Mouse (Mus musculus): ENCODE results near the gene Ces4a. TPM values are rescaled to one million over a fixed set of nuclear protein-coding genes. Genes with fewer than 3 reads are reported as not detected.

The Ces4a gene
- polyA plus RNA-seq (2021; fragmentation: Nextera tagmentation), result not detected in 2 replicates
- long read RNA-seq, experiment 1, result 0 reads
- long read RNA-seq, experiment 2, result 0 reads

GRCm38 (mm10) chr8:105131509-105131908, at the start of gene Ces4a:
Gene Ces4a, plus strand, starts transcription at chr8:105131800.

GRCm38 (mm10) chr8:105083449-105084050, 48.0 kb upstream of the Ces4a start, which contains the start of gene Ces3b:
Gene Ces3b, plus strand, starts transcription at chr8:105083753.

DNA sequence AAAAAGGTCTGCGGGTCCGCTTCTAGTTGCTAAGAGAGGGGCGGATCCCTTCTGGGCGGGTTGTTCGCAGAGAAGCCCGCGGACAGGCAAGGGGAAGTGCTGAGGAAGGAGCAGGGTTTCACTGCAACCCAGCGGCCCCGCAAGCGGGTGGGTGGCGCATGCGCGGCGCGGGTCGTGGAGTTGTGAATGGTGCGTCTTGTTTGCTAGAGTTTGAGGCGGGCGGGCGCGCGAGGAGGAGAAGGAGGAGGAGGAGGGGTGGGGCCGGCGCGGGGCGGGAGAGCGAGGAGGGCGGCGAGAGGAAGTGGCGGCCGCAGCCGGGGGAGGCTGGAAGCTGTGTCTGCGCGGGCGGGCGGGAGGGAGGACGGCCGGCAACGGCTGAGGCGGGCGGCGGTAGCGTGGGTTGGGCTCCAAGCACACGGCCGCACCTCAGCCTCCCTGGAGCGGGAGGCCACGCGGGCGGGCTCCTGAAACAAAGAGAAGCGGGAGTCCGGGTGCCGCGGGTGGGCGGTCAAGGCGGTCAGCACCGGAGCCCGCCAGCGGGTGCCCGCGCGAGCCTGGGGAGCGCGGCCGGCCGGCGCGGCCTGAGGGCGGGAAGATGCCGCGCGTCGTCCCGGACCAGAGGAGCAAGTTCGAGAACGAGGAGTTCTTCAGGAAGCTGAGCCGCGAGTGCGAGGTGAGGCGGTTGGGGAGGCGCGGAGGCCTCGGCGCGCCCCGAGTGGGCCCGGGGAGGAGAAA, 38.9 kb downstream of the Ces4a start, which contains the start of gene Cbfb:
TSS of gene Cbfb (plus strand) at position 294 of the 735 bp plus-strand sequence.

Other genes starting within 250 kb of the Ces4a start
- gene Ces2e, start 205.5 kb upstream of the Ces4a start, polyA plus RNA-seq (2021; fragmentation: Nextera tagmentation), result not detected in 2 replicates
- gene Ces2f, start 184.4 kb upstream of the Ces4a start, polyA plus RNA-seq (2021; fragmentation: Nextera tagmentation), result not detected in 2 replicates
- 0.10 and 0.18 TPM in 2 replicates for gene Ces2g, start 170.1 kb upstream of the Ces4a start, polyA plus RNA-seq (2021; fragmentation: Nextera tagmentation)
- not detected in 2 replicates for gene Ces2h, start 130.9 kb upstream of the Ces4a start, polyA plus RNA-seq (2021; fragmentation: Nextera tagmentation)
- gene Ces3a, start 83.2 kb upstream of the Ces4a start, polyA plus RNA-seq (2021; fragmentation: Nextera tagmentation), result not detected in 2 replicates
- gene Ces3b, start 48.0 kb upstream of the Ces4a start, polyA plus RNA-seq (2021; fragmentation: Nextera tagmentation), result not detected in 2 replicates
- 9.7 and 11.5 TPM in 2 replicates for gene Cbfb, start 38.9 kb downstream of the Ces4a start, polyA plus RNA-seq (2021; fragmentation: Nextera tagmentation)
- 24.7 and 25.1 TPM in 2 replicates for gene D230025D16Rik, start 93.3 kb downstream of the Ces4a start, polyA plus RNA-seq (2021; fragmentation: Nextera tagmentation)
- gene B3gnt9, start 123.4 kb downstream of the Ces4a start, polyA plus RNA-seq (2021; fragmentation: Nextera tagmentation), result 2.7 and 3.0 TPM in 2 replicates
- gene Tradd, start 132.8 kb downstream of the Ces4a start, polyA plus RNA-seq (2021; fragmentation: Nextera tagmentation), result 5.5 and 7.2 TPM in 2 replicates
- 2.0 and 2.1 TPM in 2 replicates for gene Fbxl8, start 132.8 kb downstream of the Ces4a start, polyA plus RNA-seq (2021; fragmentation: Nextera tagmentation)
- gene Hsf4, start 138.0 kb downstream of the Ces4a start, polyA plus RNA-seq (2021; fragmentation: Nextera tagmentation), result 2.7 and 2.8 TPM in 2 replicates
- 21.1 and 23.4 TPM in 2 replicates for gene Nol3, start 144.3 kb downstream of the Ces4a start, polyA plus RNA-seq (2021; fragmentation: Nextera tagmentation)
- gene 4931428F04Rik, start 158.1 kb downstream of the Ces4a start, polyA plus RNA-seq (2021; fragmentation: Nextera tagmentation), result 9.5 and 11.5 TPM in 2 replicates
- 2.6 and 4.1 TPM in 2 replicates for gene Exoc3l, start 164.3 kb downstream of the Ces4a start, polyA plus RNA-seq (2021; fragmentation: Nextera tagmentation)
- gene E2f4, start 165.9 kb downstream of the Ces4a start, polyA plus RNA-seq (2021; fragmentation: Nextera tagmentation), result 7.7 and 9.2 TPM in 2 replicates
- gene Elmo3, start 173.8 kb downstream of the Ces4a start, polyA plus RNA-seq (2021; fragmentation: Nextera tagmentation), result 0.62 and 1.5 TPM in 2 replicates
- gene Lrrc29, start 194.5 kb downstream of the Ces4a start, polyA plus RNA-seq (2021; fragmentation: Nextera tagmentation), result 0.88 and 1.2 TPM in 2 replicates
- gene Tmem208, start 194.6 kb downstream of the Ces4a start, polyA plus RNA-seq (2021; fragmentation: Nextera tagmentation), result 98.7 and 116 TPM in 2 replicates
- 0.04 and 0.34 TPM in 2 replicates for gene Fhod1, start 216.2 kb downstream of the Ces4a start, polyA plus RNA-seq (2021; fragmentation: Nextera tagmentation)
- gene Slc9a5, start 217.0 kb downstream of the Ces4a start, polyA plus RNA-seq (2021; fragmentation: Nextera tagmentation), result 1.4 and 1.7 TPM in 2 replicates
- gene Plekhg4, start 241.5 kb downstream of the Ces4a start, polyA plus RNA-seq (2021; fragmentation: Nextera tagmentation), result 0.11 TPM in 1 of 2 replicates, not detected in the other